Mouse (Mus musculus) ES-Bruce4 (cell line): Measurements from ENCODE around the gene Ankrd27.

Experiments
- CTCF ChIP-seq: IDR thresholded peaks from one replicate; pipeline ENCODE4 v1.8.1; 2011; ENCODE audit warnings: low read depth, low read length
- POLR2A ChIP-seq: IDR thresholded peaks from one replicate; pipeline ENCODE4 v1.8.1; 2011; ENCODE audit warnings: low read length; ENCODE audit not compliant: insufficient read depth

DNA sequence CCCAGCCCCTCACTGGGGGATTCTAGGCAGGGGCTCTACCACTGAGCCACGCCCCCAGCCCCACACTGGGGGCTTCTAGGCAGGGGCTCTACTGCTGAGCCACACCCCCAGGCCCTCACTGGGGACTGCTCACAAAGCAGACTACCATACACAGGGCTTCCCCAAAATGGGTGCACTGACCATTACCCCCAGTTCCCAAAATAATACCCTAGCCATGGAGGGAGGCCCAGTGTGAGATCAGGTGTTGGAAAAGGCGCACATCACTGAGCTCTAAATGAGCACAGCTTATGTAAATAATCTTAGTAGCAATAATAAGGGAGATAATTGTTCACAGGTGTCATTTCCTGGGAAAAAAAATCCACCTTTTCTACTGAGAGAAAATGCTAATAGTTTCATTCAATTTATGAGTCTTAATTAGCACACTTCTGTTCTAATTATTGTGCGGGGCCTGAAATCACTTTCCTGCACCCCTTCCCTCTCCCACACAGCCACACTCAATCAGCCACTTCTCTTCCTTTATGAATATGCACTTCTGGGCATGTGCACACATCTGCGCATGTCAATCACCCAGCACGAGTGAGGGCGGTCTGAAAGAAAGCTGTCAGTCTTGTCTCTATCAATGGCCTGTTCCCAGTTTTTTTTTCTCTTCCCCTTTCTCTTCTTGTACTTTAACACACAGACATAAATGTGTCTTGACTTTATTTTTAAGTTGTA lies 97.5 kb downstream of the Ankrd27 start:
- TF ChIP-seq CTCF (no peak), POLR2A (no peak)
